Mouse (Mus musculus) liver, embryonic 13.5 days (tissue): ENCODE measurements around the gene Zbed3. TPM values are rescaled to one million over a fixed set of nuclear protein-coding genes. Genes with fewer than 3 reads are reported as not detected.

Source experiments
- ATAC-seq: fragments of 200-750 bp; cut with Nextera tagmentation; 2 replicates; pipeline ENCODE4 v1.8.0; 2017; ENCODE audit warnings: low read depth, mild to moderate bottlenecking, moderate number of reproducible peaks, moderate library complexity
- DNase-seq: peaks from one replicate; pipeline ENCODE4 v3.0.0; 2022
- H3K27ac ChIP-seq: fragments of 300-500 bp; sonication (generic); 2 replicates; pipeline ENCODE4 v1.5.1; 2015; ENCODE audit warnings: moderate library complexity, mild to moderate bottlenecking, inconsistent platforms
- H3K27me3 ChIP-seq: fragments of 300-500 bp; sonication (generic); 2 replicates; pipeline ENCODE4 v1.6.1; 2015; ENCODE audit warnings: mild to moderate bottlenecking, inconsistent platforms
- H3K36me3 ChIP-seq: fragments of 300-500 bp; sonication (generic); 2 replicates; pipeline ENCODE4 v1.6.1; 2015; ENCODE audit warnings: mild to moderate bottlenecking, inconsistent platforms
- H3K4me1 ChIP-seq: fragments of 300-500 bp; sonication (generic); replicated peaks from 2 replicates; pipeline ENCODE4 v1.6.1; 2015; ENCODE audit warnings: inconsistent platforms
- H3K4me2 ChIP-seq: fragments of 300-500 bp; sonication (generic); 2 replicates; pipeline ENCODE4 v1.6.1; 2015; ENCODE audit warnings: inconsistent platforms, mild to moderate bottlenecking, moderate library complexity
- H3K4me3 ChIP-seq: fragments of 300-500 bp; sonication (generic); replicated peaks from 2 replicates; pipeline ENCODE4 v1.5.1; 2015; ENCODE audit warnings: mild to moderate bottlenecking, inconsistent platforms
- H3K9ac ChIP-seq: fragments of 300-500 bp; sonication (generic); 2 replicates; pipeline ENCODE4 v1.6.1; 2015; ENCODE audit warnings: mild to moderate bottlenecking, inconsistent platforms
- H3K9me3 ChIP-seq: fragments of 300-500 bp; sonication (generic); replicated peaks from 2 replicates; pipeline ENCODE4 v1.6.1; 2016; ENCODE audit warnings: inconsistent platforms
- WGBS: fragments of 180-500 bp; shearing (Covaris S2); methylation state at CpG from one replicate; pipeline ENCODE4 v1.1.7; 2015; ENCODE audit not compliant: insufficient replicate concordance; 5-methylcytosine and 5-hydroxymethylcytosine counted together
- polyA plus RNA-seq: library from polyadenylated mRNA; unstranded; fragments of >200 nt; fragmentation: Nextera tagmentation; extraction: Ambion mirVana; gene quantifications from 2 replicates; pipeline ENCODE4 v1.2.1, GENCODE M21; 2015

Gene Zbed3
- polyA plus RNA-seq: 7.1 and 8.0 TPM in 2 replicates

- H3K9ac ChIP-seq: peak within 1 kb of the TSS; percentile 78
- H3K9me3 ChIP-seq: no peaks in the 10 kb centered on the region
- peak within 1 kb of the TSS; percentile 78 for H3K4me2 ChIP-seq
- no peaks in the 10 kb centered on the region for H3K36me3 ChIP-seq
- ATAC-seq (no peak), DNase-seq (no peak)
- H3K4me1 ChIP-seq: peaks cover 16% of the 10 kb centered on the region
- H3K4me3 ChIP-seq: peak within 1 kb of the TSS; percentile 67
- H3K27me3 ChIP-seq: peaks cover 19% of the 10 kb centered on the region
- H3K27ac ChIP-seq: peak within 1 kb of the TSS; percentile 87; the same call in 1 of the 2 replicates
- WGBS: 73% methylated on average over 6 of the region's 6 CpGs
Observed at GRCm38 (mm10) chr13:95323400-95323799, at the start of gene Zbed3. Zbed3 (plus strand) TSS chr13:95323612.

- Histone ChIP-seq H3K27me3 (no peaks in the 10 kb centered on the region), H3K9me3 (no peaks in the 10 kb centered on the region), H3K36me3 (no peaks in the 10 kb centered on the region), H3K27ac (no peak overlapping the region), H3K4me2 (no peak overlapping the region), H3K4me3 (no peak overlapping the region), H3K9ac (no peak overlapping the region), H3K4me1 (no peaks in the 10 kb centered on the region)
- DNase-seq (no peak), ATAC-seq (no peak)
- WGBS: 62% methylated on average over 4 of the region's 4 CpGs
Observed at GRCm38 (mm10) chr13:95278426-95279025, 44.9 kb upstream of the Zbed3 start.

- DNase-seq (no peak), ATAC-seq (no peak)
- Histone ChIP-seq H3K9me3 (no peaks in the 10 kb centered on the region), H3K27me3 (no peaks in the 10 kb centered on the region), H3K4me3 (no peak overlapping the region), H3K4me2 (no peak overlapping the region), H3K4me1 (no peaks in the 10 kb centered on the region), H3K36me3 (no peaks in the 10 kb centered on the region), H3K27ac (no peak overlapping the region), H3K9ac (no peak overlapping the region)
- WGBS: 58% methylated on average over 6 of the region's 7 CpGs
Observed at GRCm38 (mm10) chr13:95281740-95282673, 41.4 kb upstream of the Zbed3 start.

- ATAC-seq (no peak), DNase-seq (peak; percentile 5)
- Histone ChIP-seq H3K4me2 (no peak overlapping the region), H3K4me3 (no peak overlapping the region), H3K9ac (no peak overlapping the region), H3K4me1 (no peaks in the 10 kb centered on the region), H3K9me3 (no peaks in the 10 kb centered on the region), H3K36me3 (no peaks in the 10 kb centered on the region), H3K27me3 (no peaks in the 10 kb centered on the region), H3K27ac (no peak overlapping the region)
- 7% methylated on average over 7 of the region's 7 CpGs for WGBS
Observed at GRCm38 (mm10) chr13:95286989-95287388, 36.4 kb upstream of the Zbed3 start.

- H3K4me2 ChIP-seq: no peak overlapping the region
- H3K27ac ChIP-seq: no peak overlapping the region
- no peaks in the 10 kb centered on the region for H3K9me3 ChIP-seq
- H3K4me1 ChIP-seq: no peaks in the 10 kb centered on the region
- H3K36me3 ChIP-seq: no peaks in the 10 kb centered on the region
- no peaks in the 10 kb centered on the region for H3K27me3 ChIP-seq
- DNase-seq: no peak
- ATAC-seq: no peak
- 78% methylated on average over 7 of the region's 7 CpGs for WGBS
- H3K9ac ChIP-seq: no peak overlapping the region
- no peak overlapping the region for H3K4me3 ChIP-seq
Observed at GRCm38 (mm10) chr13:95288027-95288426, 35.4 kb upstream of the Zbed3 start.

- no peak overlapping the region for H3K27ac ChIP-seq
- 66% methylated on average over 4 of the region's 4 CpGs for WGBS
- ATAC-seq: no peak
Observed at GRCm38 (mm10) chr13:95291983-95292382, 31.4 kb upstream of the Zbed3 start.

GRCm38 (mm10) chr13:95299956-95300355, 23.5 kb upstream of the Zbed3 start:
- no peak overlapping the region for H3K4me2 ChIP-seq
- H3K9me3 ChIP-seq: 0 out of 2 replicates have a peak, but pooled peaks cover 4% of the 10 kb centered on the region
- no peak for ATAC-seq
- H3K9ac ChIP-seq: no peak overlapping the region
- H3K4me1 ChIP-seq: no peaks in the 10 kb centered on the region
- no peak overlapping the region for H3K4me3 ChIP-seq
- no peak overlapping the region for H3K27ac ChIP-seq
- 41% methylated on average over 3 of the region's 3 CpGs for WGBS
- no peaks in the 10 kb centered on the region for H3K27me3 ChIP-seq
- H3K36me3 ChIP-seq: no peaks in the 10 kb centered on the region
- no peak for DNase-seq

More at GRCm38 (mm10) chr13:95291983-95292382, 31.4 kb upstream of the Zbed3 start:
- Histone ChIP-seq H3K4me1 (no peaks in the 10 kb centered on the region), H3K36me3 (no peaks in the 10 kb centered on the region), H3K9ac (no peak overlapping the region), H3K4me3 (no peak overlapping the region), H3K4me2 (no peak overlapping the region), H3K27me3 (no peaks in the 10 kb centered on the region), H3K9me3 (no peaks in the 10 kb centered on the region)
- DNase-seq: no peak

GRCm38 (mm10) chr13:95306596-95306995, 16.8 kb upstream of the Zbed3 start:
- no peaks in the 10 kb centered on the region for H3K4me1 ChIP-seq
- no peak overlapping the region for H3K9ac ChIP-seq
- WGBS: 61% methylated on average over 4 of the region's 4 CpGs
- H3K27ac ChIP-seq: no peak overlapping the region
- ATAC-seq (no peak), DNase-seq (no peak)
- H3K36me3 ChIP-seq: no peaks in the 10 kb centered on the region
- 0 out of 2 replicates have a peak, but pooled peaks cover 4% of the 10 kb centered on the region for H3K9me3 ChIP-seq
- no peak overlapping the region for H3K4me2 ChIP-seq
- H3K27me3 ChIP-seq: no peaks in the 10 kb centered on the region
- H3K4me3 ChIP-seq: no peak overlapping the region

- Histone ChIP-seq H3K27me3 (no peaks in the 10 kb centered on the region), H3K36me3 (no peaks in the 10 kb centered on the region), H3K27ac (no peak overlapping the region), H3K4me3 (no peak overlapping the region), H3K9ac (no peak overlapping the region), H3K4me2 (0 out of 2 replicates have a peak overlapping the region, but pooled peaks have one; percentile 3), H3K4me1 (no peaks in the 10 kb centered on the region), H3K9me3 (0 out of 2 replicates have a peak, but pooled peaks cover 4% of the 10 kb centered on the region)
- no peak for DNase-seq
- 70% methylated on average over 8 of the region's 8 CpGs for WGBS
- ATAC-seq: no peak
Observed at GRCm38 (mm10) chr13:95307100-95307655, 16.2 kb upstream of the Zbed3 start.

GRCm38 (mm10) chr13:95312016-95312415, 11.4 kb upstream of the Zbed3 start:
- no peak for ATAC-seq
- 61% methylated on average over 6 of the region's 6 CpGs for WGBS

GRCm38 (mm10) chr13:95319153-95319552, 4.3 kb upstream of the Zbed3 start:
- WGBS: 41% methylated on average over 6 of the region's 6 CpGs

More at GRCm38 (mm10) chr13:95312016-95312415, 11.4 kb upstream of the Zbed3 start:
- Histone ChIP-seq H3K4me1 (no peaks in the 10 kb centered on the region), H3K27me3 (no peaks in the 10 kb centered on the region), H3K9ac (no peak overlapping the region), H3K4me2 (no peak overlapping the region), H3K9me3 (no peaks in the 10 kb centered on the region), H3K27ac (no peak overlapping the region), H3K4me3 (no peak overlapping the region), H3K36me3 (no peaks in the 10 kb centered on the region)
- no peak for DNase-seq

More at GRCm38 (mm10) chr13:95319153-95319552, 4.3 kb upstream of the Zbed3 start:
- Histone ChIP-seq H3K36me3 (no peaks in the 10 kb centered on the region), H3K27me3 (no peaks in the 10 kb centered on the region), H3K9ac (no peak overlapping the region), H3K9me3 (no peaks in the 10 kb centered on the region), H3K4me2 (no peak overlapping the region), H3K4me3 (no peak overlapping the region), H3K4me1 (no peaks in the 10 kb centered on the region), H3K27ac (no peak overlapping the region)
- ATAC-seq: no peak
- DNase-seq: no peak
